Mouse (Mus musculus): ENCODE measurements at regions not wholly inside any gene's neighbourhood (a gene's known extent, or its start where the extent isn't known, plus 50 kb on each side); places are given as distances from the start of the nearest gene placed in this dataset.
"Not testable (repeated sequence)": the region's sequence is repeated elsewhere in the genome, so short reads cannot be mapped to it uniquely, and the experiment has no call there.

DNA sequence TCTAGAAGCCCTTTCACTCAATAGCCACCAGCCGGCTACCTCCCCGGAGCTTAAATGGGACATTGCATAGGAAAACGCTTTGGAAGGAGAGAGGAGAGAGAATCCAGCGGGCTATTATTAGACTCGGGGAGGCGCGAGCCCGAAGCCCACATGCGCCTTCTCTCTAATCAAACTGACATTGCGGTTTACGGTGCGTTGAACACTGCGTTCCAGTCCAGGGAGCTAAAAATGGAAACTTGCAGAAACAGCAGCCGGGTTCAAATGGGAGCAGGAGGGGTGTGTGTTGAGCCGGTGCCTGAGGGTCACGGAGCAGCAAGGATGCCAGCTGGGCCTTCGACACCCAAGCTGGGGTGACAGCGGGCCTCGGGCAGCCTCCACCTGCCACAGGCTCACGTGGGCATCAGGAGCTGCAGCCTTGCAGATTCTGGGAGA lies 115.1 kb downstream of the Suds3 start:
- 76% methylated on average over 20 of the region's 20 CpGs for WGBS

DNA sequence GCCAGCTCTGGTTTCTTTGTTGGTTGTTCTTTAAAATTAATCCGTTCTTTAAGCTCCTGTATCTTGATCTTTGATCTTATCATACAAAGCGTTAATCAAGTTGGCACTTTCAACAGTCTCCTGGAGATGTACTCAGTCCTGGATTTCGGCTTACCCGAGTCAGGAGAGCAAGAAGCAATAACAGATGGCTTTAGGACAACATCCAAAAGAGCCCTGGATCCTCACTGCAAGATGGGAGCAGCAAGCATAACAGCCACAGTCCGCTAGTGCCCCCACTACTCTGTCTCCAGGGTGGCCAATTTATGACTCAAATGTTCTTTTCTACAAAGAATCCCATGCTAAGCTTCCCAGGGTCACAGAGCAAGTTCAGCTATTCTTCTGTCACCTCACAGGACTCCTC lies 121.4 kb downstream of the Suds3 start:
- WGBS = 49% methylated on average over 5 of the region's 5 CpGs
- Histone ChIP-seq H3K9ac (ENCODE audit: low read length) (no peak overlapping the region), H3K9me3 (ENCODE audit: control insufficient read depth, low read length) (no peaks in the 10 kb centered on the region), H3K4me1 (replicated peaks; ENCODE audit: control insufficient read depth, insufficient read depth) (no peaks in the 10 kb centered on the region), H3K4me2 (replicated peaks; ENCODE audit: low read depth) (no peak overlapping the region), H3K4me3 (ENCODE audit: low read depth, low read length) (no peak overlapping the region), H3K27ac (replicated peaks) (no peak overlapping the region), H3K27me3 (ENCODE audit: control insufficient read depth, insufficient read depth, low read length) (no peaks in the 10 kb centered on the region), H3K36me3 (ENCODE audit: control insufficient read depth, insufficient read depth, low read length) (no peaks in the 10 kb centered on the region)
- DNase-seq (ENCODE audit: low spot score) = no peak
- no peak for TF ChIP-seq EP300 (optimal IDR thresholded peaks at IDR 0.05)
- no peak for TF ChIP-seq CTCF (IDR thresholded peaks at IDR 0.05; ENCODE audit: low read depth)
- no peak for ATAC-seq (ENCODE audit: low FRiP score, low TSS enrichment)

More for the DNA sequence above, 115.1 kb downstream of the Suds3 start:
- H3K9ac ChIP-seq (ENCODE audit: low read length) = no peak overlapping the region
- no peak for ATAC-seq (ENCODE audit: low FRiP score, low TSS enrichment)
- no peak overlapping the region for H3K4me3 ChIP-seq (ENCODE audit: low read depth, low read length)
- no peaks in the 10 kb centered on the region for H3K4me1 ChIP-seq (replicated peaks; ENCODE audit: control insufficient read depth, insufficient read depth)
- H3K27me3 ChIP-seq (ENCODE audit: control insufficient read depth, insufficient read depth, low read length) = no peaks in the 10 kb centered on the region
- TF ChIP-seq CTCF (IDR thresholded peaks at IDR 0.05; ENCODE audit: low read depth) (no peak), EP300 (optimal IDR thresholded peaks at IDR 0.05) (no peak)
- H3K36me3 ChIP-seq (ENCODE audit: control insufficient read depth, insufficient read depth, low read length) = no peaks in the 10 kb centered on the region
- no peak overlapping the region for H3K27ac ChIP-seq (replicated peaks)
- H3K4me2 ChIP-seq (replicated peaks; ENCODE audit: low read depth) = no peak overlapping the region
- H3K9me3 ChIP-seq (ENCODE audit: control insufficient read depth, low read length) = no peaks in the 10 kb centered on the region
- no peak for DNase-seq (ENCODE audit: low spot score)

DNA sequence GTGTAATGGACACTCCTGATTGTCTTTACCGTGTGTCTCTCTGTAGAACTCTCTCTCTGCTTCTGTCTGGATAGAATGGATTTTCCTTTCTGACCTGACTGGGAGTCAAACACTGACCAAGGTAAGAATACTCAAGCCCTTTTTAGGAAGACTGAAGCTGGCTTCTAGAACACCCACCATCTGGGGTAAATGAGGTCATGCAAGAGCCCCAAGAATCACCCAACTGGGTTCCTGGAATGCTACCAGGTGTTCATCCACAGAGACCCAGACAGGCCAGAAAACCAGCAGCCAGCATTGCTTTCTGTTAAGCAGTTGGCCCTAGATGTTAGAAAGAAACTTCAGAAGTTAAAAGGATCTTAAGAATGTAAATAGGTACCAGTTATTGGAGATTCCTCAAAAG lies 122.2 kb downstream of the Suds3 start:
- H3K4me3 ChIP-seq (ENCODE audit: low read depth, low read length) = no peak overlapping the region
- H3K27ac ChIP-seq (replicated peaks) = no peak overlapping the region
- ATAC-seq (ENCODE audit: low FRiP score, low TSS enrichment) (no peak), DNase-seq (ENCODE audit: low spot score) (no peak)
- WGBS = 78% methylated on average over 1 of the region's 1 CpGs
- TF ChIP-seq EP300 (optimal IDR thresholded peaks at IDR 0.05) = no peak
- TF ChIP-seq CTCF (IDR thresholded peaks at IDR 0.05; ENCODE audit: low read depth) = no peak
- no peak overlapping the region for H3K9ac ChIP-seq (ENCODE audit: low read length)
- H3K27me3 ChIP-seq (ENCODE audit: control insufficient read depth, insufficient read depth, low read length) = no peaks in the 10 kb centered on the region
- H3K4me1 ChIP-seq (replicated peaks; ENCODE audit: control insufficient read depth, insufficient read depth) = no peaks in the 10 kb centered on the region
- no peaks in the 10 kb centered on the region for H3K9me3 ChIP-seq (ENCODE audit: control insufficient read depth, low read length)
- no peak overlapping the region for H3K4me2 ChIP-seq (replicated peaks; ENCODE audit: low read depth)
- no peaks in the 10 kb centered on the region for H3K36me3 ChIP-seq (ENCODE audit: control insufficient read depth, insufficient read depth, low read length)

DNA sequence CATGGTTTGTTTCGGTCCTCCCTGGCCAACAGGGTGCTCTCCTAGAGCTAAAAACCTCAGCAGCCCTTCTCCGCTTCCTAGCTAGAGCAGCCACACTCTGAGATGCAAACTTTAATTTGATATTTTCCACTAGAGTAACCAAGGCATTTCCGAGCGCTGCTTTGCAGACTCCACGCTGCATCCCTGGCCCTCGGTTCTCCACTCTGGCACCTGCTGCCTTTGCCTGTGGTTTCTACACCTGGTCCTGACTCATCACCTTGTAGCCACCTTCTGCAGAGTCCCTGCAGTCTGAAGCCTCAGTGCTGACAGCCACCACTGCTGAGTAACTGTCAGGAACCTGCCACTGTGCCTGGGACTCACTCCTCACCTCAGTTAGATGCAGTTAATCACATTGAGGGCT lies 124.5 kb downstream of the Suds3 start:
- Histone ChIP-seq H3K4me3 (ENCODE audit: low read depth, low read length) (no peak overlapping the region), H3K9me3 (ENCODE audit: control insufficient read depth, low read length) (no peaks in the 10 kb centered on the region), H3K27me3 (ENCODE audit: control insufficient read depth, insufficient read depth, low read length) (no peaks in the 10 kb centered on the region), H3K4me2 (replicated peaks; ENCODE audit: low read depth) (no peak overlapping the region), H3K36me3 (ENCODE audit: control insufficient read depth, insufficient read depth, low read length) (no peaks in the 10 kb centered on the region), H3K27ac (replicated peaks) (no peak overlapping the region), H3K4me1 (replicated peaks; ENCODE audit: control insufficient read depth, insufficient read depth) (no peaks in the 10 kb centered on the region), H3K9ac (ENCODE audit: low read length) (no peak overlapping the region)
- ATAC-seq (ENCODE audit: low FRiP score, low TSS enrichment) (no peak), DNase-seq (ENCODE audit: low spot score) (no peak)
- WGBS = 88% methylated on average over 6 of the region's 6 CpGs
- TF ChIP-seq EP300 (optimal IDR thresholded peaks at IDR 0.05) (no peak), CTCF (IDR thresholded peaks at IDR 0.05; ENCODE audit: low read depth) (no peak)

DNA sequence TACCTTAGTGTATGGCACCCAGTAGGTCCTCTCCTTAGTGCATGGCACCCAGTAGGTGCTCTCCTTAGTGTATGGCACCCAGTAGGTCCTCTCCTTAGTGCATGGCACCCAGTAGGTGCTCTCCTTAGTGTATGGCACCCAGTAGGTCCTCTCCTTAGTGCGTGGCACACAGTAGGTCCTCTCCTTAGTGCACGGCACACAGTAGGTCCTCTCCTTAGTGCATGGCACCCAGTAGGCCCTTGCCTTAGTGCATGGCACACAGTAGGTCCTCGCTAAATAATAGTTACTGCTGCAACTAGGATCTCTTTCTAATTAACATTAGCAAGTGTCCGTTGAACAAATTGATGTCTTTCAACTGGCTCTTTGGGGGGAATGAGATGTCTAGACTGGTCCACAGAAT lies 144.4 kb downstream of the Suds3 start:
- H3K9me3 ChIP-seq (ENCODE audit: control insufficient read depth, low read length); H3K4me3 ChIP-seq (ENCODE audit: low read depth, low read length); H3K9ac ChIP-seq (ENCODE audit: low read length); H3K4me1 ChIP-seq (replicated peaks; ENCODE audit: control insufficient read depth, insufficient read depth); H3K27ac ChIP-seq (replicated peaks); DNase-seq (ENCODE audit: low spot score); ATAC-seq (ENCODE audit: low FRiP score, low TSS enrichment); H3K36me3 ChIP-seq (ENCODE audit: control insufficient read depth, insufficient read depth, low read length); H3K27me3 ChIP-seq (ENCODE audit: control insufficient read depth, insufficient read depth, low read length); H3K4me2 ChIP-seq (replicated peaks; ENCODE audit: low read depth): not testable (repeated sequence)
- WGBS = 84% methylated on average over 4 of the region's 4 CpGs

DNA sequence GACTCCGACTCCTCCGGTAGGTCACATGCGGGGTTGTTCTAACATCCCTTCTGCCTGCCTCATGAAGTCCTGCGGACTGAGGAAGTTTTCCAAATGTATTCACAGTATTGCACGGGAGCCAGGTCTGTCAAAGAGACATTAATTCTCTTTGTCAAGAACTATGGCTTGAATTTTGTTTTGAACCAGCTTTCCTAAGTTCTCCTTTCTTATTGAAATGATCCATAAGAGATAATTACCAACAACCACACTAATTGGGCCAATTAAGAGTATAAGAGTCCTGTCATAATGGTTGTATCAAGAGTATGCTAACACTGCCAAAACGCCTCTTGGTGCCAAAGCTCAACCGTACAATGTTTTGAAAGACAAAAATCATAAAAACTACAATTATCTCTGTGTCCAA lies 151.7 kb downstream of the Suds3 start:
- Histone ChIP-seq H3K9ac (ENCODE audit: low read length) (no peak overlapping the region), H3K4me2 (replicated peaks; ENCODE audit: low read depth) (no peak overlapping the region), H3K4me3 (ENCODE audit: low read depth, low read length) (no peak overlapping the region), H3K9me3 (ENCODE audit: control insufficient read depth, low read length) (no peaks in the 10 kb centered on the region), H3K36me3 (ENCODE audit: control insufficient read depth, insufficient read depth, low read length) (no peaks in the 10 kb centered on the region), H3K27ac (replicated peaks) (no peak overlapping the region), H3K27me3 (ENCODE audit: control insufficient read depth, insufficient read depth, low read length) (no peaks in the 10 kb centered on the region), H3K4me1 (replicated peaks; ENCODE audit: control insufficient read depth, insufficient read depth) (no peaks in the 10 kb centered on the region)
- no peak for DNase-seq (ENCODE audit: low spot score)
- 85% methylated on average over 7 of the region's 7 CpGs for WGBS
- no peak for TF ChIP-seq CTCF (IDR thresholded peaks at IDR 0.05; ENCODE audit: low read depth)
- TF ChIP-seq EP300 (optimal IDR thresholded peaks at IDR 0.05) = no peak
- ATAC-seq (ENCODE audit: low FRiP score, low TSS enrichment) = no peak
